Mouse (Mus musculus) hindlimb bud, embryonic 11.5 days (tissue): ENCODE data around the gene Fgf2.

Experiments
- DNase-seq: peaks from one replicate; pipeline ENCODE4 v3.0.0-alpha.2; 2012; ENCODE audit warnings: low read depth, low spot score; ENCODE audit errors: extremely low spot score

The Fgf2 gene

GRCm38 (mm10) chr3:37353951-37354481, 5.9 kb downstream of the Fgf2 start:
- DNase-seq: no peak

- DNase-seq: no peak
These were observed 6.6 kb downstream of the Fgf2 start for GRCm38 (mm10) chr3:37354737-37355136.

- DNase-seq: no peak
These were observed 12.6 kb downstream of the Fgf2 start for GRCm38 (mm10) chr3:37360729-37361128.

GRCm38 (mm10) chr3:37365144-37365543, 17.0 kb downstream of the Fgf2 start:
- no peak for DNase-seq

- no peak for DNase-seq
These were observed 17.8 kb downstream of the Fgf2 start for GRCm38 (mm10) chr3:37365976-37366375.

GRCm38 (mm10) chr3:37366381-37367053, 18.4 kb downstream of the Fgf2 start:
- DNase-seq: no peak

GRCm38 (mm10) chr3:37370407-37370806, 22.3 kb downstream of the Fgf2 start:
- no peak for DNase-seq

GRCm38 (mm10) chr3:37373712-37374111, 25.6 kb downstream of the Fgf2 start:
- no peak for DNase-seq

GRCm38 (mm10) chr3:37377926-37378325, 29.8 kb downstream of the Fgf2 start:
- DNase-seq: no peak

GRCm38 (mm10) chr3:37378412-37378811, 30.3 kb downstream of the Fgf2 start:
- no peak for DNase-seq

GRCm38 (mm10) chr3:37379201-37379600, 31.1 kb downstream of the Fgf2 start:
- no peak for DNase-seq

GRCm38 (mm10) chr3:37379930-37380881, 32.1 kb downstream of the Fgf2 start:
- no peak for DNase-seq

GRCm38 (mm10) chr3:37381457-37381856, 33.3 kb downstream of the Fgf2 start:
- DNase-seq: no peak

- no peak for DNase-seq
These were observed 35.1 kb downstream of the Fgf2 start for GRCm38 (mm10) chr3:37383096-37383765.

GRCm38 (mm10) chr3:37387310-37387709, 39.2 kb downstream of the Fgf2 start:
- DNase-seq: no peak

GRCm38 (mm10) chr3:37396930-37397608, 48.9 kb downstream of the Fgf2 start:
- no peak for DNase-seq

- no peak for DNase-seq
These were observed 49.5 kb downstream of the Fgf2 start for GRCm38 (mm10) chr3:37397646-37398045.

- no peak for DNase-seq
These were observed 50.7 kb downstream of the Fgf2 start for GRCm38 (mm10) chr3:37398661-37399395.

GRCm38 (mm10) chr3:37401729-37402610, 53.8 kb downstream of the Fgf2 start:
- DNase-seq: no peak
